Mouse (Mus musculus): ENCODE measurements around the gene Plekhh3.

Gene Plekhh3

GRCm38 (mm10) chr11:101170811-101171610 is at the start of gene Plekhh3:
Gene Plekhh3, minus strand, starts transcription at chr11:101171351.
- peak; percentile 96 for DNase-seq

- DNase-seq = no peak
Measured at GRCm38 (mm10) chr11:101220853-101221252, 49.7 kb upstream of the Plekhh3 start.

- DNase-seq = no peak
Measured at GRCm38 (mm10) chr11:101218436-101219055, 47.4 kb upstream of the Plekhh3 start.

- DNase-seq = no peak
Measured at GRCm38 (mm10) chr11:101216936-101217335, 45.8 kb upstream of the Plekhh3 start.

GRCm38 (mm10) chr11:101211970-101212369 is 40.8 kb upstream of the Plekhh3 start:
- peak; percentile 52 to 79 for DNase-seq

GRCm38 (mm10) chr11:101200986-101201385 is 29.8 kb upstream of the Plekhh3 start:
- peak; percentile 78 to 83 for DNase-seq

GRCm38 (mm10) chr11:101199555-101199954 is 28.4 kb upstream of the Plekhh3 start:
- DNase-seq = no peak

- peak in 1 of 2 experiments; percentile 5 for DNase-seq
Measured at GRCm38 (mm10) chr11:101196175-101196574, 25.0 kb upstream of the Plekhh3 start.

- peak in 1 of 2 experiments; percentile 5 for DNase-seq
Measured at GRCm38 (mm10) chr11:101195571-101195970, 24.4 kb upstream of the Plekhh3 start.

- peak in 1 of 2 experiments; percentile 4 for DNase-seq
Measured at GRCm38 (mm10) chr11:101195101-101195500, 23.9 kb upstream of the Plekhh3 start.

GRCm38 (mm10) chr11:101194643-101195042 is 23.5 kb upstream of the Plekhh3 start:
- no peak for DNase-seq

GRCm38 (mm10) chr11:101194137-101194536 is 23.0 kb upstream of the Plekhh3 start:
- peak; percentile 51 to 61 for DNase-seq

- DNase-seq = peak; percentile 52 to 56
Measured at GRCm38 (mm10) chr11:101193076-101193475, 21.9 kb upstream of the Plekhh3 start.

GRCm38 (mm10) chr11:101192646-101193045 is 21.5 kb upstream of the Plekhh3 start:
- DNase-seq = peak; percentile 63 to 73

GRCm38 (mm10) chr11:101191919-101192470 is 20.8 kb upstream of the Plekhh3 start:
- DNase-seq = peak; percentile 55 to 62

GRCm38 (mm10) chr11:101190913-101191907 is 20.1 kb upstream of the Plekhh3 start:
- peak; percentile 68 for DNase-seq

GRCm38 (mm10) chr11:101190181-101190912 is 19.2 kb upstream of the Plekhh3 start:
- peak; percentile 42 to 59 for DNase-seq

GRCm38 (mm10) chr11:101189495-101190180 is 18.5 kb upstream of the Plekhh3 start:
- DNase-seq = peak; percentile 92 to 93

- DNase-seq = peak; percentile 91
Measured at GRCm38 (mm10) chr11:101188166-101188805, 17.1 kb upstream of the Plekhh3 start.

GRCm38 (mm10) chr11:101187541-101187940 is 16.4 kb upstream of the Plekhh3 start:
- DNase-seq = peak; percentile 9 to 33
